Mouse (Mus musculus) embryo, embryonic 10 days (tissue): ENCODE results near the gene Zzef1.

Experiments used
- DNase-seq: peaks from one replicate; pipeline ENCODE4 v3.0.0-alpha.2; 2015; ENCODE audit warnings: low spot score

Gene Zzef1

GRCm38 (mm10) chr11:72957318-72957717, 161.3 kb downstream of the Zzef1 start:
- no peak for DNase-seq

DNA sequence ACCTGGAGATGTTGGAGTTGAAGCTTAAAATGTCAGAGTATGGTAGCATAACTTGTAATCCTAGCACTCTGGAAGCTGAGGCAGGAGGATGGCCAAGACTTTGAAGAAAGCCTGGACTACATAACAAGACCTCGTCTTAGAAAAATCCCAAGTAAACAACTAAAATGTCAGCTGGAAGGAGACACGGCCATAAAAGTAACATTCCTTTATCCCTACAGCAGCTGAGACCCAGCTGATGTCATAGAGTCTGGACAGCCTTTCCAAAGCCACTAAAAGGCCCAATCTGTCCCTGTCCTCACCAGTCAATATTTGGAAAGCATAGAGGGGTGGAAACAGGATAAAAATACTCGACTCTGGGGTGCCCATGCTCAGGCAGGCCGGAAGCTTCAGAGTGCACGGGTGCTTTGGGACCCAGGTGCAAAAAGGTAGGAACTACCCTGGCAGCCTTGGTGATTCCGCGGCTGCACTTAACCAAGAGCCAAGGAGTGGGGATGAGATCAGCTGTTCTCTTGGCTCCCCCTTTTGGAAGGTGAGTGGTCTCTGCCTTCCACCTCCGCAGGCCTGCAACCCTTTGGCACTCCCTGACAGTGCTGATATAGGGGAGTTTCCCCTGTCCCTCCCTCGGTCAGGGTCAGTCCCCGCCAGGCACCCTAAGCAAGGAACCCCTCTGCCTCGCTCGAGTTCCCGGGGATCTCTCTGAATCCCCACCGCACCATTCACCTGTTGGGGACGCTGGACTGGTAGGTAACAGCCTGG, 164.1 kb downstream of the Zzef1 start:
- DNase-seq = no peak

DNA sequence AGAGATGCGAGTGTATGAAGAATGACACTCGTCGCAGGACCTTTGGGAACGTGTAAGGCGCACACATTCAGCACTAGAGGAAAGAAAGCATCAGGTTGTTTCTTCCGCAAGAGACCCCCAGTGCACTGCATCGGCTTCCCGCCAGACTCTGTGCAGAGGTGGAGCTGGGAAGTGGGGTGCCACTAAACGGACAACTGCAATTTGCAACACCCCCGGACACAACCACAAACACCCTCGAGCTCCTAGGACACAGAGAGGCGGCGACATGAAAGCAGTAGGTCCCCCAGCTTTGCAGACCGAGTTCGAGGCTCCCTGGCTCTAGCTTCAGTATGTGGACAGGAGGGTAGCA, 164.7 kb downstream of the Zzef1 start:
- DNase-seq = no peak

GRCm38 (mm10) chr11:72961072-72961980, 165.3 kb downstream of the Zzef1 start, which contains the start of gene Atp2a3:
Gene Atp2a3, plus strand, starts transcription at chr11:72961169.
- no peak for DNase-seq

- DNase-seq = no peak
Measured at GRCm38 (mm10) chr11:72962378-72962777, 166.4 kb downstream of the Zzef1 start.

DNA sequence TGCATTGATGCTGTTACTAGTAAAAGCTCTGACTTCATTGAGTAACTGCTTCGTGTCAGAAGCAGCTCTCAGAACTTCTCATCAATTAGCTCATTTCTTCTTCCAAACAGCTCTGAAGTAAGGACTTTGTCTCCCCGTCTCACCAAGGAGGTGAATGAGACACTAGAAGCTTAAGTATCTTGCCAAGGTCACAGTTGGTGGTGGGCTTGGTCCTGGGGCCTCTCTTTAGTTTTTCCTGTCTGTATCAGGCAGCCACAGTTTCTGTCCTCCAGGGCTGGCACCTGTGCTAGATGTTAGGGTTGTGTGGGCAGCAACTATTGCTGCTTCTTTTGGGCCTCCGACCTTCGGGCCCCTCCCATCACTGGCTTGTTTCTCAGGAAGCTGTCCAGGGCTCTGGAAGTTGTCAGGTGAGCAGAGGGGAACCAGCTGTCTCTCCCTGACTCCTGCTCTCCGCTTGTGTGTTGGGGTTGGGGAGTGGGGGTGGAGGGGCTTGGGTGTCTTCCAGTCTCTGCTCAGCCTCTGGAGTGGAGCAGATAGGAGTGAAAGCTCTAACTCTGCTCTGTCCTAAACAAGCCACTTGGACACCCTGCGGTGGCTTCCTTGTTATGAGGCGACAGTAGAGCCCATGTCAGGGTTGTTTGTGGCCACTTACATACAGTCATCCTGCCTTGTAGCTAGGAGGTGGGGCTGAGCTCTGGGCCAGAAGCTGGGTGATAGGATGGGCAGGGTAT, 167.2 kb downstream of the Zzef1 start:
- no peak for DNase-seq

- no peak for DNase-seq
Measured at GRCm38 (mm10) chr11:72963789-72964294, 167.8 kb downstream of the Zzef1 start.

DNA sequence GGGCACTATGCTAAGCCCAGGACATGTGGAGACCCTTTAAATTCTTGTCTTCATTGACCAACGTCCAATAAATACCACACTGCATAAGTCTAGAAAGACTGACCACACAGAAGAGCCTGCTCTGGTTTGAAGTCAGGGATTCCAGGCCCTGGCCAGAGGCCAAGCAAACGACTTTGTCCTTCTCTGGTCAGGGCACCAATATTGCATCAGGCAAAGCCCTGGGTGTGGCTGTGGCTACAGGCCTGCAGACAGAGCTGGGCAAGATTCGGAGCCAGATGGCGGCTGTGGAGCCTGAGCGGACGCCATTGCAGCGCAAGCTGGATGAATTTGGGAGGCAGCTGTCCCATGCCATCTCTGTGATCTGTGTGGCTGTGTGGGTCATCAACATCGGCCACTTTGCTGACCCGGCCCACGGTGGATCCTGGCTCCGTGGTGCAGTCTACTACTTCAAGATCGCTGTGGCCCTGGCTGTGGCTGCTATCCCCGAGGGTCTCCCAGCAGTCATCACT, 179.0 kb downstream of the Zzef1 start:
- DNase-seq = no peak
